Mouse (Mus musculus) T-helper 2 cell (primary cell): Measurements from ENCODE around the gene Lypla2.

Experiments
- in situ Hi-C: fragments of 300-600 bp; cut with MboI, MseI; formaldehyde crosslinking; loops from one replicate; pipeline ENCODE4 v1.15.1; 2025; ENCODE audit warnings: high pct_unique_total_duplicates

Gene Lypla2

DNA sequence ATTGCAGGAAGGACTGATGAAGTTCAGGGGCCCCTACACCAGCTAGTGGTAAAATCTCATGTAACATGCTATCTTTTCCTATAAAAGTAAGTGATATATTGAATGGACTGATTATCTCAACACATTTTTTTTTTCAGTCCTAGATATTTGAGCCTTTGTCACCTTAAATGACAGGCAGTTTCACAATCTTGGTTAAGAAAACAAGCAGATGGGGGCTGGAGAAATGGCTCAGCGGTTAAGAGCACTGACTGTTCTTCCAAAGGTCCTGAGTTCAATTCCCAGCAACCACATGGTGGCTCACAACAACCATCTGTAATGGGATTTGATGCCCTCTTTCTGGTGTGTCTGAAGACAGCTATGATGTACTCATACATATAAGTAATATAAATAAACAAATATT, 50.2 kb downstream of the Lypla2 start:
- in situ Hi-C loops: no loop called here

DNA sequence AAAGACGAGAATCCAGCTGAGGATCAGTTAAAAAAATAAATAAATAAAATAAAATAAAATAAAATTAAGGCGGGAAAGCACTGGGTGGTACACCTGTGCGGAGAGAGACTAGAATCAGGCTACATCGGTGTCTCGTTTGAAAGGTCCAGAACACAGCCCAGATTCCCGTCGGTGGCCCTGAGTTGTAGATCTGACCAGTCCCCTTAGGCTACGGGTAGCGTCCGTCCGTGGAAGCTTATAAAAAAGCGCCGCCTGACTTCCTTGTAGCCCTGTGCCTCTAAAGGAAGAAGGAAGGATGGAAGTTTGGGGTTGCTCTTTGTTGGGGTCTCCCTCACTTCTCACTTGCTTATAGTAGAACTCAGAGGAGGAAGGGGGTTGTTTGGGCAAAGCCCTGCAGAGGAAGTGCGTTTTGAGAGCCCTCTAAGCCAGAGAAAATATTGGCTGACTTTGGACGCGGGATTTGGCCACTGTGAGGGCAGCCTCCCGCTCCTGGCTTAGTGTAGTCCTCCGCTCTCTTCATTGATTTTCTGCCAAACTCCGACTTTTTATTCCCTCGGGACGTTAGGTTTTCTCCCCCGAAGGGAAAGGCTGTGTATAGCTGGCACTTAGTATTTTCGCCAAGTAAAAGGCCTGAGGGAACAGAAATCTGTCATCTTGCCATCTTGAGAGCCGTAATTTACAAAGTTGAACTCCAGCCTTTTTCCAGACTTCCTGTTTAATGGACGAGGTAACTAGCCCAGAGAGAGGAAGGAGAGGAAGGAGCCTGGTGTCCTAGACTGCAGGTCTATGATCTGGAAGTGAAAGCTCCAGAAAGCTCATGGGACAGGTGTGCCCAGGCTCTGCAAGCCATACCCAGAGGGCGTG, 50.9 kb downstream of the Lypla2 start:
- in situ Hi-C loops: no loop called here

DNA sequence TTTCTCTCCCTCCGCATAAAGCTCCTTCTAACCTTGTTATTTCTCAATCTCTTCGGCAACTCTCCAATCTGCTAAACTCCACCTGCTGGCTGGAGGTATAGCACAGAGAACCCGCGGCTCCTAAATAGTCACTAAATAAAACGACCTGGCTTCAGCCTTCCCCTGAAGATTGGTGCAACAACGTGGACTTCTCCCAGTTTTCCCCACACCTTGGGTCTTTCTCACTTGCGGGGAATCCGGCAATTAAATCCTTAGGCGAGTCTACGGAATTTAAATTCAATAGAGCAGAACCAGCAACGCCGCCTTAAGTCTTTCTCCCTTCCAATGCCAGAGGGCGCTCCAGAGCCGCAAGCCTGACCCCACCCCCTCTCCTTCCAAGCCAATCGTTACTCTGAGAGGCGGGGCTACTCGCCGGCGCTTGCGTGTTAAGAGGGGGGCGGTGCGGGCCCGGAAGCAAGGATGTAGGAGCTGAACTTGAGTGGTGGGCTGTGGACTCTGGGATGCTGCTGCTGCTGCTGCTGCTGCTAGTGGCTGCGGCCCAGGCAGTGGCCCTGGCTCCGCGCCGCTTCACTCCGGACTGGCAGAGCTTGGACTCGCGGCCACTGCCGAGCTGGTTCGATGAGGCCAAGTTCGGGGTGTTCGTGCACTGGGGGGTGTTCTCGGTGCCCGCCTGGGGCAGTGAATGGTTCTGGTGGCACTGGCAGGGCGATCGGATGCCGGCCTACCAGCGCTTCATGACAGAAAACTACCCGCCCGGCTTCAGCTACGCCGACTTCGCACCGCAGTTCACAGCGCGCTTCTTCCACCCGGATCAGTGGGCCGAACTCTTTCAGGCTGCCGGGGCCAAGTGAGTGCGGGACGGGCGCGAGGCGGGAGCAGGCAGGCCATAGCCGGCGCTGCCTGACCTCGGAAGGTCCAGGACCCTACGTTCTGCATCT, 51.9 kb downstream of the Lypla2 start, which contains the start of gene Fuca1:
Gene Fuca1 (plus strand): TSS at position 432 of the 938 bp plus-strand sequence.
- in situ Hi-C loops: no loop called here

DNA sequence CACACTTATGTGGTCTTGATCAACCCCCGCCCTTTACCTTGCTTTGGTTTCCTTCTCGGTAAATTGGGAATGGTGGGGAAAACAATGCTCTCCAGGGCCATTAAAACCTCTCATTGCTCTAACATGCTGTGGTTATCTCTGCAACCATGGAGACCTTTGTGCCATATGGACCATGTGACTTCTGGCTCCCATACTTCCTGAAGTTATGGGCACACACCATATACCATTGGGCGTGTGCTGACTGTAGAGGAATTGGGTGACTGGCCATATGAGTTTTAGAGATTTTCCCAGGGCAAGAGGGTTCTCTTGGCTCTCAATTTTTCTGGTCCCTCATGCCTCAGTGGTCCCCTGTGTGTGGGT, 53.2 kb downstream of the Lypla2 start:
- in situ Hi-C loops: loop anchor here (5.0 kb wide), 1 partner anchor 37 kb away; no protein-coding TSS in a partner anchor

DNA sequence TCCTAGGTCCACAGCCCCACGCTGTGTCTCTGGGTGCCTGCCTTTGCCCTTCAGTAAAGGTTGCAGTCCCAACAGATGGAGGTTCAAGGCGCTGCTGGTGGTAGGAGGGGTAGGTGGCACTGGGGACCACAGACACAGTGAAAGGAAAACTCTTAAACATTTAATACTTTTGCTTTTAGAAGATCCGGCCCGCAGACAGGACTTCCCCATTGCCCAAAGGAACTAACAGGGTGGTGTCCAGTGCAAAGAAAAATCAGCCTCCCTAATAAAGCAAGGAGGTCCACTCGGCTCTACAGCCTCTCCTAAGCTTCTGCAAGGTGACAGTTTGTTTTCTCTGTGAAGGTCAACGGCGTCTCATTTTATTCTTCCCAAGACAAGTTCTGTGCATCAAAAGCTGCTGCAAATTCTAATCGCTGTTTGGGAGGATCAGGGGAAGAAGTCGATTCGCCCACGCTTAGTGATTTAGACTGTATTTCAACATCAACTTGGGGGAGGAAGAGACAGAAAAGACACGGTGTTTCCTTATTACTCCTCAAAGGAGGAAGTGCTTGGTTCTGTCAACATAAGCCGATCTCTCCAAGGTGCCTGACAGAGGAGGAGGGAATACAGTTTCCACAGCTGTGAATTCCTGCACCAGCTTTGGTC, 53.7 kb downstream of the Lypla2 start:
- in situ Hi-C loops: loop anchor here (5.0 kb wide), 1 partner anchor 36 kb away; no protein-coding TSS in a partner anchor
